Mouse (Mus musculus): ENCODE measurements at regions not wholly inside any gene's neighbourhood (a gene's known extent, or its start where the extent isn't known, plus 50 kb on each side); places are given as distances from the start of the nearest gene placed in this dataset.

GRCm38 (mm10) chr4:31392932-31393632, 570.8 kb upstream of the Map3k7 start:
- DNase-seq (ENCODE audit: low spot score in 2 of 2): no peak

GRCm38 (mm10) chr4:31395538-31395937, 568.4 kb upstream of the Map3k7 start:
- no peak for DNase-seq (ENCODE audit: low spot score in 2 of 2)

- DNase-seq (ENCODE audit: low spot score in 2 of 2): no peak
Measured at GRCm38 (mm10) chr4:31403976-31404375, 559.9 kb upstream of the Map3k7 start.

- no peak for DNase-seq (ENCODE audit: low spot score in 2 of 2)
Measured at GRCm38 (mm10) chr4:31404840-31405714, 558.8 kb upstream of the Map3k7 start.

GRCm38 (mm10) chr4:31410157-31410556, 553.7 kb upstream of the Map3k7 start:
- no peak for DNase-seq (ENCODE audit: low spot score in 2 of 2)

- DNase-seq (ENCODE audit: low spot score in 2 of 2): no peak
Measured at GRCm38 (mm10) chr4:31411770-31412525, 551.9 kb upstream of the Map3k7 start.

GRCm38 (mm10) chr4:31417161-31417560, 546.7 kb upstream of the Map3k7 start:
- DNase-seq (ENCODE audit: low spot score in 2 of 2): no peak

- no peak for DNase-seq (ENCODE audit: low spot score in 2 of 2)
Measured at GRCm38 (mm10) chr4:31419240-31419639, 544.7 kb upstream of the Map3k7 start.

- no peak for DNase-seq (ENCODE audit: low spot score in 2 of 2)
Measured at GRCm38 (mm10) chr4:31420167-31420566, 543.7 kb upstream of the Map3k7 start.

GRCm38 (mm10) chr4:31421386-31421785, 542.5 kb upstream of the Map3k7 start:
- DNase-seq (ENCODE audit: low spot score in 2 of 2): no peak

GRCm38 (mm10) chr4:31425135-31425534, 538.8 kb upstream of the Map3k7 start:
- no peak for DNase-seq (ENCODE audit: low spot score in 2 of 2)

- DNase-seq (ENCODE audit: low spot score in 2 of 2): no peak
Measured at GRCm38 (mm10) chr4:31425716-31426115, 538.2 kb upstream of the Map3k7 start.

- DNase-seq (ENCODE audit: low spot score in 2 of 2): no peak
Measured at GRCm38 (mm10) chr4:31426169-31427030, 537.5 kb upstream of the Map3k7 start.

GRCm38 (mm10) chr4:31433943-31434342, 530.0 kb upstream of the Map3k7 start:
- DNase-seq (ENCODE audit: low spot score in 2 of 2): no peak

GRCm38 (mm10) chr4:31454898-31455297, 509.0 kb upstream of the Map3k7 start:
- DNase-seq (ENCODE audit: low spot score in 2 of 2): no peak

- no peak for DNase-seq (ENCODE audit: low spot score in 2 of 2)
Measured at GRCm38 (mm10) chr4:31455466-31455865, 508.4 kb upstream of the Map3k7 start.

GRCm38 (mm10) chr4:31462456-31462855, 501.4 kb upstream of the Map3k7 start:
- DNase-seq (ENCODE audit: low spot score in 2 of 2): no peak

GRCm38 (mm10) chr4:31463130-31463698, 500.7 kb upstream of the Map3k7 start:
- no peak for DNase-seq (ENCODE audit: low spot score in 2 of 2)

GRCm38 (mm10) chr4:31468306-31468705, 495.6 kb upstream of the Map3k7 start:
- DNase-seq (ENCODE audit: low spot score in 2 of 2): no peak

- DNase-seq (ENCODE audit: low spot score in 2 of 2): no peak
Measured at GRCm38 (mm10) chr4:31469803-31470202, 494.1 kb upstream of the Map3k7 start.

- DNase-seq (ENCODE audit: low spot score in 2 of 2): no peak
Measured at GRCm38 (mm10) chr4:31492535-31492934, 471.4 kb upstream of the Map3k7 start.
